Mouse (Mus musculus) thymus, adult 2 months (tissue): ENCODE data around the gene Cntn1. TPM values are rescaled to one million over a fixed set of nuclear protein-coding genes. Genes with fewer than 3 reads are reported as not detected.

Experiments
- DNase-seq: peaks from one replicate; pipeline ENCODE4 v3.0.0; 2021
- H3K27ac ChIP-seq: fragments of 200-500 bp; 2 replicates; pipeline ENCODE4 v1.5.1; 2012; ENCODE audit warnings: low read length, control low read depth; ENCODE audit not compliant: control insufficient read depth, insufficient read depth
- H3K27me3 ChIP-seq: fragments of 200-500 bp; 2 replicates; pipeline ENCODE4 v1.6.1; 2012; ENCODE audit warnings: mild to moderate bottlenecking, low read length, moderate library complexity, mixed read lengths; ENCODE audit not compliant: control insufficient read depth, insufficient read depth
- H3K36me3 ChIP-seq: fragments of 200-500 bp; 2 replicates; pipeline ENCODE4 v1.6.1; 2012; ENCODE audit warnings: mild to moderate bottlenecking, low read length, moderate library complexity; ENCODE audit not compliant: control insufficient read depth, insufficient read depth
- H3K4me1 ChIP-seq: fragments of 200-500 bp; replicated peaks from 2 replicates; pipeline ENCODE4 v1.6.1; 2012; ENCODE audit warnings: low read length; ENCODE audit not compliant: control insufficient read depth, insufficient read depth
- H3K4me3 ChIP-seq: fragments of 200-500 bp; 2 replicates; pipeline ENCODE4 v1.5.1; 2012; ENCODE audit warnings: mild to moderate bottlenecking, low read length, control low read depth, moderate library complexity; ENCODE audit not compliant: control insufficient read depth, insufficient read depth
- CTCF ChIP-seq: fragments of 200-500 bp; IDR thresholded peaks from 2 replicates; pipeline ENCODE4 v1.5.1; 2012; ENCODE audit warnings: mild to moderate bottlenecking, control low read depth, low read length, moderate library complexity, borderline replicate concordance; ENCODE audit not compliant: control insufficient read depth, poor library complexity, insufficient read depth; ENCODE audit errors: extremely low read depth
- POLR2A ChIP-seq: fragments of 200-500 bp; IDR thresholded peaks from 2 replicates; pipeline ENCODE4 v1.6.1; 2012; ENCODE audit warnings: mild to moderate bottlenecking, low read length, control low read depth, moderate library complexity; ENCODE audit not compliant: control insufficient read depth, poor library complexity, insufficient read depth; ENCODE audit errors: extremely low read depth
- WGBS: fragments of 180-500 bp; shearing (Covaris S2); methylation state at CpG from one replicate; pipeline ENCODE4 v1.1.7; 2018; 5-methylcytosine and 5-hydroxymethylcytosine counted together
- polyA plus RNA-seq: library from polyadenylated mRNA; depleted of rRNA; stranded (reverse); fragments of >200 nt; gene quantifications from 2 replicates; pipeline ENCODE4 v1.2.3, GENCODE M21; 2012

Gene Cntn1
- polyA plus RNA-seq, 1 experiment, result 0.23 TPM

DNA sequence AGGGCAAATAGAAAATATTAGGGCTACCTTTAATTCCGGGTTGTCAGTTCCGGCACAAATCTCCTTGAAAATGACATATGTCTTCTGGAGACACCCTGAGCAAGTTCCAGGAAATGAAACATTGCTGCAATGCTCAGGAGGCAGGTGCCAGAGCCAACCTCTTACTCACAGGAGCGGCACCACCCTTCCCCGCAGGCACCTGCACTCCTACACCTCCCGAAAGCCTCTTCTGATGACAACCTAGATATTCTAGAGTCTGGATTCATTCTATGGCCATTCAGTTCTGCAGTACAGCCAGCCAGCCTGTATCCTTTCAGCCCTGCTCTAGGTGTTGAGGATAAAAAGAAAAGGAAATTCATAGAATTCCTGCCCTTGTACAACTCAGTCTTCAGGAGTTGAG, 253.3 kb downstream of the Cntn1 start:
- Histone ChIP-seq H3K4me3 (no peak overlapping the region), H3K36me3 (no peaks in the 10 kb centered on the region), H3K4me1 (no peaks in the 10 kb centered on the region), H3K27ac (no peak overlapping the region), H3K27me3 (no peaks in the 10 kb centered on the region)
- WGBS, result 86% methylated on average over 5 of the region's 5 CpGs
- DNase-seq, result no peak
- TF ChIP-seq CTCF (no peak), POLR2A (no peak)

DNA sequence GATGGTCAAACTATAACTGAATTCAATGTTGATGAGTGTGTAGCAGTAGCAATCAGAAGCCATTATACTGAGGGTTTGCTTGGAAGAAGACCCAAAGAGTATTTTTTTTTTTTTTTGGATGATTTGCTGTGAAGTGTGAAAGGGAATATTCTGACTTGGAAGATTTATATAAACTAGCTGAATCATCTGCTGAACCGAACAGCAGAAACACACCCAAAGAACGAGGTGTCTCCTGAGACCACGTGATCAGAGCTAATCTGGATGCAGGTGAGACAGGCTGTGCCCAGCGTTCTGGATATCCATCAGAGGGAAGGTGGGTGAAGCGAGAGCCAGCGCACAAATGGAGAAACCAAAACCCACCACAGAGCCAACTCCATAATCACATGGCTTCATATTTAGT, 271.0 kb downstream of the Cntn1 start:
- H3K27me3 ChIP-seq, result no peaks in the 10 kb centered on the region
- WGBS, result 93% methylated on average over 6 of the region's 6 CpGs
- H3K4me1 ChIP-seq, result no peaks in the 10 kb centered on the region
- no peak overlapping the region for H3K4me3 ChIP-seq
- no peak overlapping the region for H3K27ac ChIP-seq
- DNase-seq, result no peak
- no peak for TF ChIP-seq POLR2A
- TF ChIP-seq CTCF, result no peak
- H3K36me3 ChIP-seq, result no peaks in the 10 kb centered on the region

DNA sequence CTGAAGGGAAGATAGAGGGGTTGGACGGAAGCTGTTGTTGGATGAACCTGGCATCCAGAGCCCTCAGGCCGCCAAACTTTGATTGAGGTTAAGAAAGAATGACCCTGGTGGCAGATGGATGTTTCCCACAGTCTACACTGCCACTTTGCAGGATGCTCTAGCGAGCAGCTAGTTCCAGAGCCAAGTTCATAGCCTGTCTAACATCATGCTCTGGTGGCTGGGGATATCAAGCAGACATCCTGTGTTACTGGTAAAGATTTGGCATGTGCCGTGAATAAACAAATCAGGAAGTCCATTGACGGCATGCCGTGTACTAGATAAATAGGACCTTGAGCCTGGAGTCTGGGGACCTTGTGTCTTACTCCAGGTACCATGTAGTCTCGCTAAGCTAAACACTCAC, 276.1 kb downstream of the Cntn1 start:
- Histone ChIP-seq H3K27me3 (no peaks in the 10 kb centered on the region), H3K4me1 (no peaks in the 10 kb centered on the region), H3K27ac (no peak overlapping the region), H3K4me3 (no peak overlapping the region), H3K36me3 (no peaks in the 10 kb centered on the region)
- no peak for TF ChIP-seq POLR2A
- TF ChIP-seq CTCF, result no peak
- no peak for DNase-seq
- 80% methylated on average over 7 of the region's 7 CpGs for WGBS

DNA sequence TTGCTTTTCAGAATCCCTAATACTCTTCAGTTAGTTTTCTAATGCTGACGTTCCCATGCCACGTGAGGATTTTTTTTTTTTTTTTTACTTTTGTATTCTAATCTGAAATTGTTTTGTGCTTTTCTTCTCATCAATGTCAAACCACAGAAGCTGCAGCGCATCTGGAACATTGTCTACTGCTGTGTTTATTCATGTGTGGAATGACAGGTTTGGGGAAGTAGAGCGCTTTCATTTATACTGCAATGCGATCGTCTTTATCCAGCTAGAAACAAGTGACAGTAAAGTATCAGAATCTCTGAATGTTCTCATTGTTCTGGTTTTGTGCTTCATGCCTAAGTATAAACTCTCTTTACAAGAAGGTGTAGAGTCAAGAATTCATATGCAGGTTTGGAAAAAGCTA, 289.3 kb downstream of the Cntn1 start:
- Histone ChIP-seq H3K36me3 (no peaks in the 10 kb centered on the region), H3K4me3 (no peak overlapping the region), H3K27me3 (no peaks in the 10 kb centered on the region), H3K4me1 (no peaks in the 10 kb centered on the region), H3K27ac (no peak overlapping the region)
- no peak for TF ChIP-seq POLR2A
- TF ChIP-seq CTCF, result no peak
- DNase-seq, result no peak
- 88% methylated on average over 6 of the region's 6 CpGs for WGBS

DNA sequence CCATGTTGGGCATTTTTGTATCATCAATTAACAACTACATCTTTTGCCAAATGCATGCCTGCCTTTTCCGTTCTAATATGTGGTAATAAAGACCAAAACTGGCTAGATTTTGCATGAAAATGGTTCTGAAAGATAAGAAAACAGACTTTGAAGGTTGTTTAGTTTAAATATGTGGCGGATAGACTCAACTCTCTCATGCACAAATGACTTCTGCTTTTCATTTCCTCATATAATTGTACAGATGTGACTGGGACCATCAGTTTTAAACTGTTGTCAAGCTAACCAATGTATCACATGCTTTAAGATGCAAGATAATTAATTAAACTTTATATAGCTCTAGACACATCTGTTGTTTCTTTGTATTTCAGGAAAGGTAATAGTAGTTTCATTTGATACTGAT, 290.5 kb downstream of the Cntn1 start:
- no peak overlapping the region for H3K4me3 ChIP-seq
- no peaks in the 10 kb centered on the region for H3K27me3 ChIP-seq
- DNase-seq, result no peak
- 57% methylated on average over 2 of the region's 2 CpGs for WGBS
- no peaks in the 10 kb centered on the region for H3K4me1 ChIP-seq
- no peaks in the 10 kb centered on the region for H3K36me3 ChIP-seq
- TF ChIP-seq CTCF (no peak), POLR2A (no peak)
- H3K27ac ChIP-seq, result no peak overlapping the region

DNA sequence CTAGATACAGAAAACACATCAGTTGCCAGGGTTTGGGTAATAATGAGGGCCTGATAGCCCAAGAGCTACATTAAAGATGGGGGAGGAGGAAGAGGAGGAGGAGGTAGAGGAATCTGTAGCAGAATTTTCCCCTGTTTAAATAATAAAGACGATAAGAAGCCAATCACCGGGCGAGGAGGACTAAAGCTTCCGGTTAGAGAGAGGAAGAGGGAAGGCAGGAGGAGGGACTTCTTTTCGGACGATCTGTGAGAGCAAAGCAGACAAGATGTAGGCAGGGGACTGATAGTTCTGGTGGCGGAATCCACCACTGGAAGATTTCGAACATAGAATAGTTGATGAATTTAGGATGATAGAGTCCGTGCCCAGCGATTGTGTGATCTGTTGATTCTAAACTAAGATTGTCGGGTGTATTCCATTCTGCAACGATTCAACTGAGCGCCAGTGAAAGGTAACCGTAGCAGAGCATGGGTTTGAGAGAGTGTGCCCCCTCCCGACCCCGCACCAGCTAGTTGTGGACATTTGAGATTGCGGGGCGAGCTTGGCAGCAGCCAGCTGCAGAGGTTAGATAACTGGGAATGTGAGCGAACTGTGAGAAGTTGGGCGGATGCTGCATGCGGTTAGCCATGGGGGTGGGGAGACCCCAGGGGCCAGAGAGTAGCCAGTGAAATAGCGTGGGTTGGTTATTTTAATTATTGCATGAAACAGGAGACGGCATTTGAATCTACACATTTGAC, 293.3 kb downstream of the Cntn1 start:
- WGBS, result 82% methylated on average over 23 of the region's 23 CpGs
- Histone ChIP-seq H3K27me3 (no peaks in the 10 kb centered on the region), H3K27ac (no peak overlapping the region), H3K4me1 (no peaks in the 10 kb centered on the region), H3K36me3 (no peaks in the 10 kb centered on the region), H3K4me3 (peak overlapping the region; percentile 19; the same call in 1 of the 2 replicates)
- TF ChIP-seq CTCF, result no peak
- TF ChIP-seq POLR2A, result no peak
- no peak for DNase-seq

DNA sequence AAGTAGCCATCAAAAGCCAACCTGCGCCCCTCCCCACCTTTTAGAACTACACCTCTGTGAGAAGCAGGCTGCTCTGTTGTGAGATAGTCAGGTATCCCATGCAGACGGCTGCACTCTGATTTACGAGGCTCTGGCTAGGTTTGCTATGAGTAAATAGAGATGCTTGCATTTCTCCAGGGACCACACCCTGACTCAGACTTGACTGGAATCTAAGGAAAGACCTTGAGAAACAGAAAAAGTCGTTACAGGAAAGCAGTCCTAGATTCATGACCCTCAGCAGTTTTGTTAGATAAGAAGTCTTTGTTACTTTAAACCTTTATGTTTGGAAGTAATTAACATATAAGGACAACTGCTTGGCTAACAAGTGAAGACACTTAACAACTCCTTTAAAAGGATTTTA, 296.5 kb downstream of the Cntn1 start:
- Histone ChIP-seq H3K4me3 (no peak overlapping the region), H3K27ac (no peak overlapping the region)
- no peak for TF ChIP-seq CTCF
- TF ChIP-seq POLR2A, result no peak

More for the DNA sequence above, 296.5 kb downstream of the Cntn1 start:
- DNase-seq, result no peak
- WGBS, result 69% methylated on average over 4 of the region's 4 CpGs
- Histone ChIP-seq H3K36me3 (no peaks in the 10 kb centered on the region), H3K4me1 (no peaks in the 10 kb centered on the region), H3K27me3 (no peaks in the 10 kb centered on the region)
